Mouse (Mus musculus): Measurements from ENCODE around the gene Prr15l.

The Prr15l gene

GRCm38 (mm10) chr11:96928088-96928487 lies at the start of gene Prr15l:
Gene Prr15l (plus strand): TSS chr11:96928104.
- no peak for DNase-seq (ENCODE audit: low read depth)

GRCm38 (mm10) chr11:96878715-96879114 lies 49.2 kb upstream of the Prr15l start:
- no peak for DNase-seq (ENCODE audit: low read depth)

GRCm38 (mm10) chr11:96879359-96879758 lies 48.5 kb upstream of the Prr15l start:
- no peak for DNase-seq (ENCODE audit: low read depth)

- DNase-seq (ENCODE audit: low read depth) = no peak
Observed at GRCm38 (mm10) chr11:96880296-96880695, 47.6 kb upstream of the Prr15l start.

- DNase-seq (ENCODE audit: low read depth) = no peak
Observed at GRCm38 (mm10) chr11:96885901-96886340, 42.0 kb upstream of the Prr15l start.

GRCm38 (mm10) chr11:96886942-96887546 lies 40.9 kb upstream of the Prr15l start:
- no peak for DNase-seq (ENCODE audit: low read depth)

- no peak for DNase-seq (ENCODE audit: low read depth)
Observed at GRCm38 (mm10) chr11:96891784-96892527, 35.9 kb upstream of the Prr15l start.

GRCm38 (mm10) chr11:96893203-96893842 lies 34.6 kb upstream of the Prr15l start:
- no peak for DNase-seq (ENCODE audit: low read depth)

- no peak for DNase-seq (ENCODE audit: low read depth)
Observed at GRCm38 (mm10) chr11:96895886-96896285, 32.0 kb upstream of the Prr15l start.

- no peak for DNase-seq (ENCODE audit: low read depth)
Observed at GRCm38 (mm10) chr11:96899449-96900306, 28.2 kb upstream of the Prr15l start.

- no peak for DNase-seq (ENCODE audit: low read depth)
Observed at GRCm38 (mm10) chr11:96901332-96901731, 26.6 kb upstream of the Prr15l start.

- DNase-seq (ENCODE audit: low read depth) = no peak
Observed at GRCm38 (mm10) chr11:96902639-96903635, 25.0 kb upstream of the Prr15l start.

- DNase-seq (ENCODE audit: low read depth) = no peak
Observed at GRCm38 (mm10) chr11:96906431-96907161, 21.3 kb upstream of the Prr15l start.

- no peak for DNase-seq (ENCODE audit: low read depth)
Observed at GRCm38 (mm10) chr11:96908594-96908993, 19.3 kb upstream of the Prr15l start.

- DNase-seq (ENCODE audit: low read depth) = peak; percentile 68
Observed at GRCm38 (mm10) chr11:96910003-96910402, 17.9 kb upstream of the Prr15l start.

- DNase-seq (ENCODE audit: low read depth) = no peak
Observed at GRCm38 (mm10) chr11:96912682-96913081, 15.2 kb upstream of the Prr15l start.

GRCm38 (mm10) chr11:96916044-96916884 lies 11.6 kb upstream of the Prr15l start, which contains the start of gene Cdk5rap3:
Gene Cdk5rap3 (minus strand): TSS chr11:96916496.
- peak; percentile 99 for DNase-seq (ENCODE audit: low read depth)

- no peak for DNase-seq (ENCODE audit: low read depth)
Observed at GRCm38 (mm10) chr11:96916885-96917396, 11.0 kb upstream of the Prr15l start.

- peak; percentile 64 for DNase-seq (ENCODE audit: low read depth)
Observed at GRCm38 (mm10) chr11:96917415-96917814, 10.5 kb upstream of the Prr15l start.

Data from c-Kit-positive CD71-positive TER-119-negative erythroid progenitor cells, embryonic 14.5 days (primary cell).